Mouse (Mus musculus): ENCODE data around the gene Pax3. TPM values are rescaled to one million over a fixed set of nuclear protein-coding genes. Genes with fewer than 3 reads are reported as not detected.

Pax3 gene
- total and polyA plus RNA-seq, 3 experiments, result 7.4 to 22.9 (median 11.4) TPM

DNA sequence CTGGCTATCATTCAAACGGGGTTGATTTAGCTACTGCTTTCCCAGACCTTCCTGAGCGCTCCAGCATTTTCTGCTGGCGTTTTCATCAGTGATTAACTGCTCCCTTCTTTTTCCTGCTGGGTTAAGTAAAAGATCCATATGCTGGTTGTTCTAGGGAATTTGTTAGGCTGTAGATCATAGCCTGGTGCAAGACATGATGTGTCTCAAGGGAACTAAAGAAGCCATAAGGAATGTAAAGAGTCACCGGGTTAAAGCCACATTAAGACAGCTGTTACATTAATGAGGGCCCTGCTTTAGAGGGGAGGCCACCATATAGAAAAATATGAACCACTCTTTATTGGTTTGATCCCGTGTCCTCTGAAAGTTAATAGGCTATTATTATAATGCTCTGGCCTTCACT lies 67.7 kb downstream of the Pax3 start:
- peaks cover 21% of the 10 kb centered on the region for H3K36me3 ChIP-seq (replicated peaks)
- no peaks in the 10 kb centered on the region for H3K4me1 ChIP-seq (ENCODE audit: insufficient read depth, low read depth, low read length)
- no peak; the same call in 1 of the 2 replicates for ATAC-seq (ENCODE audit: extremely low read depth, insufficient number of reproducible peaks, low FRiP score, poor library complexity, severe bottlenecking)
- H3K27me3 ChIP-seq (ENCODE audit: insufficient read depth, low read length), result peaks cover 2% of the 10 kb centered on the region; the same call in 1 of the 2 replicates
- no peak for DNase-seq (ENCODE audit: low spot score)
- no peaks in the 10 kb centered on the region; the same call in 1 of the 2 replicates for H3K9me3 ChIP-seq (replicated peaks)
- TF ChIP-seq TAL1 (conservative IDR thresholded peaks at IDR 0.05; ENCODE audit: low read depth, low read length), result no peak
- no peak for TF ChIP-seq GATA2 (IDR thresholded peaks at IDR 0.05; ENCODE audit: borderline replicate concordance, low read depth, low read length)
- TF ChIP-seq POLR2AphosphoS5 (IDR thresholded peaks at IDR 0.05; ENCODE audit: insufficient replicate concordance, low read depth, low read length), result no peak
- no peak for TF ChIP-seq CTCF (IDR thresholded peaks at IDR 0.05; ENCODE audit: low read depth, low read length)
- no peak for TF ChIP-seq GATA1 (IDR thresholded peaks at IDR 0.05; ENCODE audit: borderline replicate concordance, low read length)
- no peak overlapping the region for H3K4me3 ChIP-seq (ENCODE audit: low read depth, low read length)

GRCm38 (mm10) chr1:78119899-78120560 lies 76.9 kb downstream of the Pax3 start:
- 0 out of 2 replicates have a peak, but pooled peaks cover 3% of the 10 kb centered on the region for H3K9me3 ChIP-seq (replicated peaks)
- ATAC-seq (ENCODE audit: extremely low read depth, insufficient number of reproducible peaks, low FRiP score, poor library complexity, severe bottlenecking) (no peak), DNase-seq (ENCODE audit: low spot score) (no peak)
- no peak overlapping the region for H3K4me3 ChIP-seq (ENCODE audit: low read depth, low read length)
- no peaks in the 10 kb centered on the region for H3K4me1 ChIP-seq (ENCODE audit: insufficient read depth, low read depth, low read length)
- TF ChIP-seq POLR2AphosphoS5 (IDR thresholded peaks at IDR 0.05; ENCODE audit: insufficient replicate concordance, low read depth, low read length) (no peak), GATA1 (IDR thresholded peaks at IDR 0.05; ENCODE audit: borderline replicate concordance, low read length) (no peak), GATA2 (IDR thresholded peaks at IDR 0.05; ENCODE audit: borderline replicate concordance, low read depth, low read length) (no peak), TAL1 (conservative IDR thresholded peaks at IDR 0.05; ENCODE audit: low read depth, low read length) (no peak), CTCF (IDR thresholded peaks at IDR 0.05; ENCODE audit: low read depth, low read length) (no peak)
- peaks cover 22% of the 10 kb centered on the region for H3K36me3 ChIP-seq (replicated peaks)
- H3K27me3 ChIP-seq (ENCODE audit: insufficient read depth, low read length), result no peaks in the 10 kb centered on the region

DNA sequence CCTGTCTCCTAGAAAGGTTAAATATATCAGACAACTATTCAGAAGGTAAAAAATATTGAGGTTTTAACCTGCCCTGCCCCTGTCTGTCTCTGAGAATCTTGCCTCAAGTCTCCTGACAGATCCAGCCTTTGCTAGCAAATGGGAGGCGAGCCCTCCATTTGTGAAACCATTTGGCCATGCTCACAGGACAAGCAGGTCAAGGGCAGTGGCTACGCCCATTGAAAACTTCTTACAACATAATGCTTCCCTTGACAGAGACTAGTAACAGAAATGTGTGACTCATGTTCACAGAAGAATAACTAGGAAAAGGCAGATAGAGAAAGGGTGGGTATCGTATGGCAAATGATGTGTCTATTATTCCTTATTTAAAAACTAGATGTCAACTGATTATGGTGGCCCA lies 80.9 kb downstream of the Pax3 start:
- no peaks in the 10 kb centered on the region for H3K4me1 ChIP-seq (ENCODE audit: insufficient read depth, low read depth, low read length)
- H3K9me3 ChIP-seq (replicated peaks), result no peaks in the 10 kb centered on the region
- no peak for ATAC-seq (ENCODE audit: extremely low read depth, insufficient number of reproducible peaks, low FRiP score, poor library complexity, severe bottlenecking)
- TF ChIP-seq POLR2AphosphoS5 (IDR thresholded peaks at IDR 0.05; ENCODE audit: insufficient replicate concordance, low read depth, low read length), result no peak
- H3K27me3 ChIP-seq (ENCODE audit: insufficient read depth, low read length), result no peaks in the 10 kb centered on the region
- H3K36me3 ChIP-seq (replicated peaks), result peaks cover 19% of the 10 kb centered on the region
- H3K4me3 ChIP-seq (ENCODE audit: low read depth, low read length), result no peak overlapping the region
- DNase-seq (ENCODE audit: low spot score), result no peak

DNA sequence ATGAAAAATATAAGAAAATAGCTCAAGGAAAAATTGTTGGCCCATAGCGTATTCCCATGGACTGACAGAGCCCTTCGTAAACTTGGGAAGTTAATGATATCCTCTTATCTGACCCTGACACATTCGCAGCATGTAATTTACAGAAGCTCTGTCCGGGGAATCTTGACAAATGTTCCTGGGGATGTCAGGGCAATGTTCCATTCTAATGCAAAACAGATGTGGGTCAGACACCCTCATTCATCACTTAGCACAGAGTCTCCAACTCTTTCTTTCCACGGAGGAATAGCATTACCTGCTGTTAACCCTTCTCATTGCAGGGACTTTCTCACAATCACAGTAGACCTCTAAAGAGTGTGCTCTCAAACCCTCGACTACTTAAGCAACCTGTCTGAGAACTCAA lies 86.6 kb downstream of the Pax3 start:
- TF ChIP-seq POLR2AphosphoS5 (IDR thresholded peaks at IDR 0.05; ENCODE audit: insufficient replicate concordance, low read depth, low read length) (no peak), TAL1 (conservative IDR thresholded peaks at IDR 0.05; ENCODE audit: low read depth, low read length) (no peak), GATA1 (IDR thresholded peaks at IDR 0.05; ENCODE audit: borderline replicate concordance, low read length) (no peak), GATA2 (IDR thresholded peaks at IDR 0.05; ENCODE audit: borderline replicate concordance, low read depth, low read length) (no peak), CTCF (IDR thresholded peaks at IDR 0.05; ENCODE audit: low read depth, low read length) (no peak)

GRCm38 (mm10) chr1:78103511-78103910 lies 93.4 kb downstream of the Pax3 start:
- Histone ChIP-seq H3K9me3 (replicated peaks) (peaks cover 6% of the 10 kb centered on the region; the same call in 1 of the 2 replicates), H3K27me3 (ENCODE audit: insufficient read depth, low read length) (no peaks in the 10 kb centered on the region), H3K4me3 (ENCODE audit: low read depth, low read length) (no peak overlapping the region), H3K4me1 (ENCODE audit: insufficient read depth, low read depth, low read length) (peaks cover 8% of the 10 kb centered on the region; the same call in 1 of the 2 replicates), H3K36me3 (replicated peaks) (peaks cover 11% of the 10 kb centered on the region)
- TF ChIP-seq POLR2AphosphoS5 (IDR thresholded peaks at IDR 0.05; ENCODE audit: insufficient replicate concordance, low read depth, low read length) (no peak), TAL1 (conservative IDR thresholded peaks at IDR 0.05; ENCODE audit: low read depth, low read length) (no peak), CTCF (IDR thresholded peaks at IDR 0.05; ENCODE audit: low read depth, low read length) (no peak), GATA1 (IDR thresholded peaks at IDR 0.05; ENCODE audit: borderline replicate concordance, low read length) (no peak), GATA2 (IDR thresholded peaks at IDR 0.05; ENCODE audit: borderline replicate concordance, low read depth, low read length) (no peak)
- DNase-seq (ENCODE audit: low spot score), result no peak
- ATAC-seq (ENCODE audit: extremely low read depth, insufficient number of reproducible peaks, low FRiP score, poor library complexity, severe bottlenecking), result no peak

More for the DNA sequence above, 86.6 kb downstream of the Pax3 start:
- H3K36me3 ChIP-seq (replicated peaks), result peaks cover 13% of the 10 kb centered on the region
- DNase-seq (ENCODE audit: low spot score) (no peak), ATAC-seq (ENCODE audit: extremely low read depth, insufficient number of reproducible peaks, low FRiP score, poor library complexity, severe bottlenecking) (no peak)
- peaks cover 3% of the 10 kb centered on the region; the same call in 1 of the 2 replicates for H3K9me3 ChIP-seq (replicated peaks)
- H3K4me3 ChIP-seq (ENCODE audit: low read depth, low read length), result no peak overlapping the region
- H3K27me3 ChIP-seq (ENCODE audit: insufficient read depth, low read length), result no peaks in the 10 kb centered on the region
- H3K4me1 ChIP-seq (ENCODE audit: insufficient read depth, low read depth, low read length), result peaks cover 5% of the 10 kb centered on the region; the same call in 1 of the 2 replicates

DNA sequence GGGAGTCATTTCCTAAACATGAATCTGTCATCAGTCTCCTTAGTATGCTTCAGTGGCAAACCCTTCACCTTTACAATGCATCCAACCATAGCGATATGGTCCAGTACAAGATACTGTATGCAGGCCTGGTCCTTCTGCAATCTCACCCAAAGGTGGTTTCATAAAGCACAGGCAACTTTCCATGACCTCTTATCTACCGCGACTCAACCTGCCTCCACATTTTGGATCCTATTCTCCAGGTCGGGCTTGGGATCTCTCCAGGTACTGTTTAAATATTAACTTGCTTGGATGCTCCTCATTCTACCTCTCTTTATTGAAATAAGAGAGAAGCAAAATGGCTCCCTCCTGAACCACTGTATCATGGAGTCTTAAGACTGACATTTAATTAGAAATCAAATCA lies 103.3 kb downstream of the Pax3 start:
- TF ChIP-seq GATA2 (IDR thresholded peaks at IDR 0.05; ENCODE audit: borderline replicate concordance, low read depth, low read length) (no peak), TAL1 (conservative IDR thresholded peaks at IDR 0.05; ENCODE audit: low read depth, low read length) (no peak)
- Histone ChIP-seq H3K36me3 (replicated peaks) (no peaks in the 10 kb centered on the region), H3K4me3 (ENCODE audit: low read depth, low read length) (no peak overlapping the region), H3K27me3 (ENCODE audit: insufficient read depth, low read length) (no peaks in the 10 kb centered on the region), H3K9me3 (replicated peaks) (no peaks in the 10 kb centered on the region), H3K4me1 (ENCODE audit: insufficient read depth, low read depth, low read length) (no peaks in the 10 kb centered on the region)
- DNase-seq (ENCODE audit: low spot score) (no peak), ATAC-seq (ENCODE audit: extremely low read depth, insufficient number of reproducible peaks, low FRiP score, poor library complexity, severe bottlenecking) (no peak)
